Mouse (Mus musculus) bone marrow macrophage, adult 2 months (primary cell): Measurements from ENCODE around the gene Fzd7.

Source experiments
- CTCF ChIP-seq: IDR thresholded peaks from 2 replicates; pipeline ENCODE4 v1.5.1; 2012; ENCODE audit warnings: low read depth, mild to moderate bottlenecking, low read length, moderate library complexity
- POLR2A ChIP-seq: IDR thresholded peaks from 2 replicates; pipeline ENCODE4 v1.6.1; 2012; ENCODE audit warnings: mild to moderate bottlenecking, low read depth, low read length, borderline replicate concordance

DNA sequence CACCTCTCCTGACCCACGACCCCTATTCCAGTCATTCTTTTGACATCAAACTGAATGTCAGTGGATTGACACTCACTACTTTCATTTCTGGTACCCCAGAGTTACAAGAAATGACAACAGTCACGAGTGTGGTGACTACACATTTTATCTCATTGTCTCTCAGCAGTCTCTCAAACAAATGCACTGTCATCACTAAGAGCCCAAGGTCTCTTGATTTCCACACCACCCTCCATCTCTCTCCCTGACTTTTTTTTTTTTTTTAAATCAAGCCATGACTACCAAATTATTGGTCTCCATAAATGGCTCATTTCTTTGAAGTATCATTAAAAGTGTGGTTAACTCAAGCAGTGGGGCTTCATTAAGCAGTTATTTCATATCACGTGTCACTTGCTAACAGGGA, 17.1 kb downstream of the Fzd7 start:
- TF ChIP-seq POLR2A = no peak
- TF ChIP-seq CTCF = no peak
